Mouse (Mus musculus) small intestine, adult 2 months (tissue): ENCODE data around the gene 1700001L19Rik.

Source experiments
- CTCF ChIP-seq: fragments of 200-500 bp; IDR thresholded peaks from 2 replicates; pipeline ENCODE4 v1.5.1; 2012; ENCODE audit warnings: low read depth, mild to moderate bottlenecking, control low read depth, inconsistent platforms, low read length, moderate library complexity, mixed read lengths; ENCODE audit not compliant: insufficient replicate concordance, insufficient read length; ENCODE audit errors: extremely low read depth
- POLR2A ChIP-seq: fragments of 200-500 bp; IDR thresholded peaks from 2 replicates; pipeline ENCODE4 v1.6.1; 2012; ENCODE audit warnings: low read depth, mild to moderate bottlenecking, control low read depth, inconsistent platforms, low read length, moderate library complexity

DNA sequence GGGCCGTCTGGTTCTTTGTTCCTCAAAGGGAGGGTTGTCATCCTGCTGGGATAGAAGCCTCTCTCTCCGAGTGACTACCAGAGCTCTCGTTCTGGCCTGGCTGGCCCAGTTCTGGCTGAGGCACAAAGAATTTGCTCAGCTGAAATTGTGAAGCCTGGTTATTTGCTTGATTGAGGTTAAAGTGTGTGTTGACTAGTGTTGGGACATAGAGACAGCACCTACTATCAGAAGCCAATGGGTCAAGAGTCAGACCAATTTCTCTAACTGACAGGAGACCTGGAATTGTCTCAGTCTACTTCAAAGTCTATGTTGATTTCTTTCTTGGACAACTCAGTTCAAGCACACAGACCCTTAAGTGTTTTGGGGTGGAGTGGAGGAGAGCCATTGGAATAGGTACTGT is 29.8 kb downstream of the 1700001L19Rik start:
- no peak for TF ChIP-seq CTCF
- TF ChIP-seq POLR2A = no peak
